Mouse (Mus musculus): ENCODE data around the gene Btnl10.

Btnl10 gene

DNA sequence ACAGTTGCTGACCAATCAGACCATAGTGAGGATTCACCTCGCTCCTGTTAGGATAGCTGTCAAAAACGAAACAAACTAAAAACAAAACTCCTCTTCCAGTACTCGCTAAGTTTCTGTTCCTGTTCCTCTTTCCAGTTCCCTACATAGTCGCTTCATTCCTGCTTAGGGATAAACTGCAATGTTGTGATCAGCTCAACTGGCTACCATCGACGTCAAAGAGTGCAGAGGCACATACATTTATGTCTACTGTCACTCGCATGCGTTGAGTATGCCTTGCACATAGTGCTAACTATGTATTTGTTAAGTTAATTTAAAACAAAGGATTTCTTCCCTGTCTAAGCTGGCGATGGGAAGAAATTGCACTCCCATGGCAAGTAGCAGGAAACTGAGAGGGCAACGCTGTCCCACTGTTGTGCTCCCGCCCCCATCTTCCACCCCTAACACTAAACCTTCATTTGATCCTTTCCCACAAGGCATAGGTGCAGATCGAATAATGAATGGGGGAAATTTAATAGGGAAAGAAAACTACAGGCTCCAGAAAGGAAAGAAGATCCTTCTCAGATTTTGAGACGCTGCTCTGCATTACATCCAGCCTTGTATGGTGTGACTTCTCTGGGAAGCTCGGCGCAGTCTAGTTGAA, 41.6 kb downstream of the Btnl10 start:
- intact Hi-C loops (cut with DNase I): no loop called here

DNA sequence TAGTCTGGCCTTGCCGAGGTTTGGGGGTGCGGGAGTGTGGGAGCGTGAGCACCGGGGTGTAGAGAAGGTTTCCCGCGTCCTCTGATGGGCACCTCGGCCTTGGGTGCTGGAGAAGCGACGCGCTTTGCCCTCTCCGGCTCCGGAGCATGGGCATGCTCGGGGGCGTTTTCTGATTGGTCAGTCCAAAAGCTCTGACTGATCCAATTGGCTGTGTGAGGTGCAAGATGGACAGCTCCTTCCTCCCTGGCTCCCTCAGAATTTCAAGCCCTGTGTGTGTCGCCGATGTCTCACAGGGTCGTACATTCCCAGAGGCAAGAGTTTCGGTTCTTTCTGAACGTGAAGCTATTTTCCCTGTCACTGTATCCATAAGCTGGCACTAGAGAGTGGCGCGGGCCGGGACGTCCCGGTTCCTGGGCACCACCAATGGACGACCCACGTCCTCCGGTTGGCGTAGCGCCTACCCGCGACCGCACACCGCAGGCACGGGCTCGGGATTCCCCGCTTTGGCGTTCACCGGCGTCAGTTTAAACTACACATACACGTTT, 42.3 kb downstream of the Btnl10 start:
- intact Hi-C loops (cut with DNase I): no loop called here

DNA sequence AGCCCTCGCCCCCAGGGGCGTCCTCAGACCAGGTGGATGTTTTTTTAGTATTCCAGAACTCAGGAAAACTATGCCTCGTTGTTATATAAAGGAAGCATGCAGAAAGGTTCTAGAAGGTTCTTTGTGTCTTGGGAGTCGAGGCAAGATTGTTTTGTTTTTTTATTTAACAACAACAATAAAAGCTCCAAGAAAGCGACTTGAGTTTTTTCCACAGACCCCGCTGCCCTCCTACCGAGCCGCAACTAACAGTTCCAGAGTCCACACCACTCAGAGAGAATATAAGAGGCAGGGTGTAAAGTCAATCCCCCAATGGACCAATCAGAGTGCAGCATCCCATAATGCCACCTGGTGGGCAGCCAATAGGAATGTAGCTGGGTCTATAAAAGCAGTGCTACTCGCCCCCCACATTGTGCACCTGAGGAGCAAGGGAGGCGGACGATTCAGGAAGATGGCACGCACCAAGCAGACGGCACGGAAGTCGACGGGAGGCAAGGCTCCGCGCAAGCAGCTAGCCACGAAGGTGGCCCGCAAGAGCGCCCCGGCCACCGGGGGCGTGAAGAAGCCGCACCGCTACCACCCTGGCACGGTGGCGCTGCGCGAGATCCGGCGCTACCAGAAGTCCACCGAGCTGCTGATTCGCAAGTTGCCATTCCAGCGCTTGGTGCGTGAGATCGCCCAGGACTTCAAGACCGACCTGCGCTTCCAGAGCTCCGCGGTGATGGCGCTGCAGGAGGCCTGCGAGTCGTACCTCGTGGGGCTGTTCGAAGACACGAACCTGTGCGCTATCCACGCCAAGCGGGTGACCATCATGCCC, 43.9 kb downstream of the Btnl10 start:
- intact Hi-C loops (cut with DNase I): no loop called here

DNA sequence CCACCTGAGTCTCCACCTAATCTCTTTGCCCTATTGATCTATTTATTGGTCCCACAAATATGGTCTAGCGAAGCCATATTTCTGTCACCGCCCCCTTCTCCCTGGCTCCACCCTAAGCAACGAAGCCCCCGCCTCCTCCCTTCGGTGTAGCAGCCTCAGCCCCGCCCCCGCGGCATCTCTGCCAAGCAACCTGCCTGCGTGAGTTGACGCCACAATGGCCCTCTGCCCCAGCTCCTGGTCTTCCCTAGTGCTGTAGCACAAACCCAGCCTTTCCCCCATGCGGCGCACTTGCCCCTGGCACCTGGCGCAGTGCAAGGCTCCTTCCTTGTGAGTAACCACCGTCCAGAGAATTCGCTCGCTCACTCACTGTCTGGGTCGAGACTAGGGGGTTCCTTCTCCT, 45.8 kb downstream of the Btnl10 start:
- intact Hi-C loops (cut with DNase I): no loop called here

DNA sequence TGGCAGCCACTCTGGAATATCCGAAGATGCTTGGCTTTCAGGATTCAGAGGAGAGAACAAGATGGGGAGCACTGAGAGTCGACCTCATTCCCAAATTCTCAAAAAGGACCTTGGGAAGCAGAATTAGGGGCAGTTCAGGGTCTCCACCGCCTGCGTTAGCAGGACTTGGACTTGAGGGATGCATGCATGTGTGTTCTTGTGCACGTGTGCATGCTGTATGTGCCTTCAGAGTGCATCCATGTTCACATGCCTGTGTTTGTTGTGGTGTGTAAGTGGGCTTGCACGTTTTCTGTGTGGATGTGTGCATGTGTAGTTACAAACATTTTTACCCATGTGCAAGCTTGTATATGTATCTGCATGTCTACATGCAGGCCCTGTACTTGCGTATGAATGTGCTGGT, 46.5 kb downstream of the Btnl10 start:
- intact Hi-C loops (cut with DNase I): no loop called here

DNA sequence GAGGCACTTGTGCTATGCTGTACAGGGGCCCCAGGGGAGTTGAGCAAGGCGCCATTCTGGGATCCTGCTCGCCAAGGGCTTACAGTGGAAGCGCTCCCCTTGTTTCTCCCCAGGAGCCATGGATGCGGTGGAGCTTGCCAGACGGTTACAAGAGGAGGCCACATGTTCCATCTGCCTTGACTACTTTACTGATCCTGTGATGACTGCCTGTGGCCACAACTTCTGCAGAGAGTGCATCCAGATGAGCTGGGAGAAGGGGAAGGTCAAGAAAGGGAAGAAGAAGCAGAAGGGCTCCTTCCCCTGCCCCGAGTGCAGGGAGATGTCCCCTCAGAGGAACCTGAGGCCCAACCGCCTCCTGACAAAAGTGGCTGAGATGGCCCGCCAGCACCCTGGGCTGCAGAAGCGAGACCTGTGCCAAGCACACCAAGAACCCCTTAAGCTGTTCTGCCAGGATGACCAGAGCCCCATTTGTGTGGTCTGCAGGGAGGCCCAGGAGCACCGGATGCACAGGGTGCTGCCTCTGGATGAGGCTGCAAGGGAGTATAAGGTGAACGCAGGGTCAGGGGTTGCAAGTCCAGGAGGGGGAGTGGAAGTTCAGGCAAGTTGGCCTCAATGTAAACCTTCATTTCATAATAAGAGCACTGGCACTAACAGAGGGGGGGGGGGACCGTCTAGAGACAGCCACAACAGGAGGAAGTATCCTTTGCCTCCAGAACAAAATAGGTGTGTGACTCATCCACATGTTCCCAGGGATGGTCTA, 47.5 kb downstream of the Btnl10 start:
- intact Hi-C loops (cut with DNase I): no loop called here

DNA sequence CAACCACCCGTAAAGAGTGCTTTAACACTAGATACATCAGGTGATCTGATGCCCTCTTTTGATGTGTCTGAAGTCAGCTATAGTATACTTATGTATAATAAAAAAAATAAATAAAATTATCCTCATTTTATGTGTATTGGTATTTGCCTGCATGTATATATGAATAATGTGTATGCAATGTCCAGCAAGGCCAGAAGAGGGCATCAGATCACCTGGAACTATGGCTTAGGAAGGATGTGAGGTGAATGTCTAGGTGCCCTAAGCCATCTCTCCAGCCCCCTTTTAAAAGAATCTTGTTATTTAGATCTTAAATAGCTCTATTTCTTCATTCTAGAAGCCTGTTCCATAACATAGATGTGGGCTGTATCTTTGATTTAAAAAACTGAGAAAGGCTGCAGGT, 49.6 kb downstream of the Btnl10 start:
- intact Hi-C loops (cut with DNase I): no loop called here

DNA sequence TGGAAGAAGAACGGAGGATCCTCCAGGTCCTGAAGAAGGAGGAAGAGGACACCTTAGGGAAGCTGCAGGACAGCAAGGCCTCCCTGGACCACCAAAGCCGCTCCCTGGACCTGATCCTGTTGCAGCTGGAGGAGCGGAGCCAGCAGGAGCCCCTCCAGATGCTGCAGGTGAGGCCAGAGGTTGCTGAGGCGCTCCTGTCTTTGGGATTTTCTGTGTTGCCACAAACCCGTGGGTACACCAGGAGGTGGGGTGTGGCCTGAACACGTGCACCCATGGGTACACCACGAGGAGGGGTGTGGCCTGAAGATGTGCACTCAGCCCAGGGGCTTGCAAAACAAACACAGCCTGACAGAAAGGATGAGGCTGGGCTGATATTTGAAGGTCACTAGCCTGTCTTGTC, 50.8 kb downstream of the Btnl10 start:
- intact Hi-C loops (cut with DNase I): no loop called here

DNA sequence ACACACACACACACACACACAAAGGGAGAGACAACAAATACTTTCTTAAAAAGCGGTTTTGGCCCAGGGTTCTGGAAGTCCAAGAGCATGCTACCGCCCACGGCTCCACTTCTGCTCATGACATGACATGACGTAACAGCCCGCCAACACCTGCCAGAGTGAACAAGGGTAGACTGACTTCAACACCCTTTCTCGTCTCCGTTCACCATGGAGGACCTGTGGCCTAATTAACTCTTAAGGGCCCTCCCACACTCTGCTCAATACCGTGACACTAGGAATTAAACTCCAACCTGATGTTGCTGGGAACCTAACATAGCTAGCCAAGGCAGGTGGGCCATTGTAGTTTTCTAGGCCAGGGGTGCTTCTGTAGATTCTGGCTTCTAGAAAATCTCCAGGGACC, 51.3 kb downstream of the Btnl10 start:
- intact Hi-C loops (cut with DNase I): no loop called here

DNA sequence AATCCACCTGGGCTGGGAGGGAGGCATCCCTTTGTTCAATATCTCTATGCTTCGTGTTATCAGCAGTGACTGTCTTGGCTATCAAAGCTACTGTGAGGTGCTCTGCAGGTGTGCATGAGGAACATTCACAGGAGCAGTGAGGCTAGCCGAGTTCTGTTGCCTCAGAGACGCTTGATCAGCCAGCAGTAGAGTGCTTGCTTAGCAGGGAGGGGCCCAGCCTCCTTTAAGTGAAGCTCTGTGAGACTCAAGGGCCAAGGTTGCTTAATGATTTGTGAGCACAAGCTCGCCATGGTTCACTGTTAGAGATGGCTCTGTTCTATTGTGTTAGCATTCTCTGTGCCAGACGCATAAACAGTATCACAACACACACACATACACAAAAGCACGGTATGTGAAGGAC, 52.0 kb downstream of the Btnl10 start:
- intact Hi-C loops (cut with DNase I): no loop called here

DNA sequence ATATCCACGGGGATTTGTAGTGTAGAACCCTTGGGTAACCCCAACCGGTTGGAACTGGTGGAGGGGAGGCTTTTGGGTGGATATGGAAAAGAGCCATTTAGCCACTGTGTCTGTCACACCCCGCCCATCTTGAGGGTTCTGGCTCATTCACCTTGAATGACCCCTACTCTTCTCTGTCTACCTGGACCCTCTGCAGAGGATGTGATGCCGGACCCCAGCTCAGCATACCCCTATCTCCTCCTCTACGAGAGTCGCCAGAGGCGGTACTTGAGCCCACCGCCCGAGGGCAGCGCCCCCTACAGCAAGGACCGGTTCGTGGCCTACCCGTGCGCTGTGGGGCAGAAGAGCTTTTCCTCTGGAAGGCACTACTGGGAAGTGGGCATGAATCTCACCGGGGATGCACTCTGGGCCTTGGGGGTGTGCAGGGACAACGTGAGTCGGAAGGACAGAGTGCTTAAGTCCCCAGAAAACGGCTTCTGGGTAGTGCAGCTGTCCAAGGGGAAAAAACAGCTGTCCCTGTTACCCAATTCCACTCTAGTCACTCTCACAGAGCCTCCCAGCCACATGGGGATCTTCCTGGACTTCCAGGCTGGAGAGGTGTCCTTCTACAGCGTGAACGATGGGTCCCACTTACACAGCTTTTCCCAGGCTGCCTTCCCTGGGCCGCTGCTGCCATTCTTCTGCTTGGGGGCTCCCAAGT, 53.3 kb downstream of the Btnl10 start:
- intact Hi-C loops (cut with DNase I): no loop called here

DNA sequence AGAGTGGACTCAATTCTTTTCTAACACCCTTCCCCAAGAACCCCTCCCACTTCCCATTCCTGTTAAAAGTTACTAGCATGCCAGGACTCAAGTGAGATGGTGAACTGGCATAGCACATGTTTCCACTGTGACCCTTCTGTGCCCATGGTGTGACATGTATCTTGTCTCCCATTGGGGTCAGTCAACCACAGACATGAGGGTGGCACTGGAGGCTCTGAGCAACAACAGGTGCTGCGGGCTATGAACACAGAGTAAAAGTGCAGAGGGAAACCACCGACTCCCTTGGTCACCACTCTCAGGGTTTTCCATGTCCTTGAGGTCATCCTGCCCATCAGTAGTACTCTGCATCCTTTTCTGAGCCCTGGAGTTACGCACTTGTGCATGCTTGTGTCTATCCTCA, 54.1 kb downstream of the Btnl10 start:
- intact Hi-C loops (cut with DNase I): no loop called here

DNA sequence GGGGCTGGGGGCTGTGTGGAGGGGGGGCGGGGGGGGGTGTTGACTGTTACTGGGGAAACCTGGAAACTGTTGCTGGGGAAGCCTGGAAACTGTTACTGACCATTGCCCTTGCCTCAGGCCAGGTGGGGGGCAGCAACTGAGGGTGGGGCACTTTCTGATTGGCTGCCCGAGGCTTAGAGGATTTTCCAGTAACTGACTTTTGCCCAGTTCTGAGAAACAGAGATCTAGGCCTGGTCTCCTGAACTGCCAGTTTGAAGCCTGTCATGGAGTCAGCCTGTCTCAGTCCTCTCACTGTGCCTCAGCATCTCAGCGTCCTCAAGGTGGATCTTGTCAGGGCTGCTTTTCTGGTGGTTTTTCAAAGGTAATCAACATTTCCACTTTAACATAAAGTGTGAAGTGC, 56.7 kb downstream of the Btnl10 start:
- intact Hi-C loops (cut with DNase I): no loop called here

Small RNA genes within 50 kb of the gene (microRNA-seq; reads per million reads assigned to microRNA genes)
- 0 reads per million in 2 experiments for gene Gm44313
